Mouse (Mus musculus) limb, embryonic 14.5 days (tissue): ENCODE data around the gene Dmrta2. TPM values are rescaled to one million over a fixed set of nuclear protein-coding genes. Genes with fewer than 3 reads are reported as not detected.

ENCODE experiments used
- ATAC-seq: fragments of 200-750 bp; cut with Nextera tagmentation; 2 replicates; pipeline ENCODE4 v1.8.0; 2017; ENCODE audit warnings: low read depth, moderate number of reproducible peaks, moderate TSS enrichment; ENCODE audit not compliant: low FRiP score
- DNase-seq: peaks from one replicate; pipeline ENCODE4 v3.0.0-alpha.2; 2015; ENCODE audit warnings: low spot score
- H3K27ac ChIP-seq: fragments of 300-500 bp; sonication (generic); replicated peaks from 2 replicates; pipeline ENCODE4 v1.5.1; 2014; ENCODE audit warnings: low read depth, mild to moderate bottlenecking, low read length, moderate library complexity, mixed read lengths
- H3K27me3 ChIP-seq: fragments of 300-500 bp; sonication (generic); 2 replicates; pipeline ENCODE4 v1.6.1; 2014; ENCODE audit warnings: low read length, mixed read lengths; ENCODE audit not compliant: control insufficient read depth, insufficient read depth
- H3K36me3 ChIP-seq: fragments of 300-500 bp; sonication (generic); 2 replicates; pipeline ENCODE4 v1.6.1; 2014; ENCODE audit warnings: mild to moderate bottlenecking, low read length, moderate library complexity, mixed read lengths; ENCODE audit not compliant: control insufficient read depth, insufficient read depth
- H3K4me1 ChIP-seq: fragments of 300-500 bp; sonication (generic); 2 replicates; pipeline ENCODE4 v1.6.1; 2014; ENCODE audit warnings: antibody characterized with exemption, low read length, mixed read lengths; ENCODE audit not compliant: control insufficient read depth, insufficient read depth
- H3K4me2 ChIP-seq: fragments of 300-500 bp; sonication (generic); replicated peaks from 2 replicates; pipeline ENCODE4 v1.6.1; 2014; ENCODE audit warnings: low read depth, mild to moderate bottlenecking, low read length, moderate library complexity; ENCODE audit not compliant: severe bottlenecking
- H3K4me3 ChIP-seq: fragments of 300-500 bp; sonication (generic); replicated peaks from 2 replicates; pipeline ENCODE4 v1.5.1; 2014; ENCODE audit warnings: low read length
- H3K9ac ChIP-seq: fragments of 300-500 bp; sonication (generic); 2 replicates; pipeline ENCODE4 v1.6.1; 2014; ENCODE audit warnings: mild to moderate bottlenecking, low read depth, low read length, moderate library complexity; ENCODE audit not compliant: severe bottlenecking
- H3K9me3 ChIP-seq: fragments of 300-500 bp; sonication (generic); 2 replicates; pipeline ENCODE4 v1.6.1; 2016; ENCODE audit warnings: low read length; ENCODE audit not compliant: control insufficient read depth
- POLR2A ChIP-seq: fragments of 200-500 bp; IDR thresholded peaks from 2 replicates; pipeline ENCODE4 v1.8.0; 2012; ENCODE audit warnings: inconsistent platforms, mild to moderate bottlenecking, moderate library complexity, borderline replicate concordance; ENCODE audit not compliant: insufficient read depth, insufficient read length; ENCODE audit errors: extremely low read depth
- WGBS: fragments of 180-500 bp; shearing (Covaris S2); extraction: QIAGEN DNeasy Blood & Tissue Kit; methylation state at CpG from one replicate; pipeline ENCODE4 v1.1.7; 2014; 5-methylcytosine and 5-hydroxymethylcytosine counted together
- polyA plus RNA-seq, 2 experiments: library from polyadenylated mRNA; depleted of rRNA in 1 of 2; stranded (reverse) in 1 of 2; unstranded in 1 of 2; fragments of >200 nt; fragmentation: Nextera tagmentation in 1 of 2; extraction: Ambion mirVana in 1 of 2; gene quantifications; 2 replicates each; pipeline versions ENCODE4 v1.2.1 to v1.2.3; 2012 to 2014

The Dmrta2 gene
- polyA plus RNA-seq, 2 experiments, result 0.82 TPM; not detected in 1

GRCm38 (mm10) chr4:109989213-109989612 is 11.4 kb downstream of the Dmrta2 start:
- no peak for TF ChIP-seq POLR2A
- no peaks in the 10 kb centered on the region for H3K4me1 ChIP-seq
- no peak overlapping the region for H3K27ac ChIP-seq
- no peak overlapping the region for H3K4me2 ChIP-seq
- ATAC-seq (no peak), DNase-seq (no peak)
- no peaks in the 10 kb centered on the region for H3K9me3 ChIP-seq
- WGBS, result 37% methylated on average over 6 of the region's 6 CpGs
- H3K27me3 ChIP-seq, result peaks cover 75% of the 10 kb centered on the region
- H3K36me3 ChIP-seq, result no peaks in the 10 kb centered on the region
- H3K9ac ChIP-seq, result no peak overlapping the region
- H3K4me3 ChIP-seq, result no peak overlapping the region

GRCm38 (mm10) chr4:110006044-110006443 is 28.2 kb downstream of the Dmrta2 start:
- Histone ChIP-seq H3K4me2 (no peak overlapping the region), H3K4me3 (no peak overlapping the region), H3K9ac (no peak overlapping the region), H3K9me3 (no peaks in the 10 kb centered on the region), H3K4me1 (no peaks in the 10 kb centered on the region), H3K36me3 (no peaks in the 10 kb centered on the region), H3K27me3 (no peaks in the 10 kb centered on the region), H3K27ac (no peak overlapping the region)
- DNase-seq (no peak), ATAC-seq (no peak)
- no peak for TF ChIP-seq POLR2A
- WGBS, result 92% methylated on average over 1 of the region's 1 CpGs

GRCm38 (mm10) chr4:110019145-110019544 is 41.3 kb downstream of the Dmrta2 start:
- H3K27ac ChIP-seq, result no peak overlapping the region
- no peak overlapping the region for H3K4me2 ChIP-seq
- H3K9me3 ChIP-seq, result no peaks in the 10 kb centered on the region
- ATAC-seq (no peak), DNase-seq (no peak)
- no peaks in the 10 kb centered on the region for H3K36me3 ChIP-seq
- no peak for TF ChIP-seq POLR2A
- H3K27me3 ChIP-seq, result no peaks in the 10 kb centered on the region
- WGBS, result 46% methylated on average over 9 of the region's 9 CpGs
- no peak overlapping the region for H3K9ac ChIP-seq
- no peaks in the 10 kb centered on the region for H3K4me1 ChIP-seq
- H3K4me3 ChIP-seq, result no peak overlapping the region

GRCm38 (mm10) chr4:110020255-110020654 is 42.4 kb downstream of the Dmrta2 start:
- 10% methylated on average over 12 of the region's 12 CpGs for WGBS
- Histone ChIP-seq H3K27me3 (no peaks in the 10 kb centered on the region), H3K36me3 (no peaks in the 10 kb centered on the region), H3K9ac (no peak overlapping the region), H3K4me2 (peak overlapping the region; percentile 2; the same call in 1 of the 2 replicates), H3K27ac (no peak overlapping the region), H3K4me3 (no peak overlapping the region), H3K9me3 (no peaks in the 10 kb centered on the region), H3K4me1 (no peaks in the 10 kb centered on the region)
- no peak for TF ChIP-seq POLR2A
- ATAC-seq (0 out of 2 replicates have a peak, but pooled peaks have one; percentile 36), DNase-seq (peak; percentile 53)

GRCm38 (mm10) chr4:110021956-110022625 is 44.2 kb downstream of the Dmrta2 start:
- Histone ChIP-seq H3K27ac (no peak overlapping the region), H3K9ac (no peak overlapping the region), H3K36me3 (no peaks in the 10 kb centered on the region), H3K4me1 (no peaks in the 10 kb centered on the region), H3K27me3 (no peaks in the 10 kb centered on the region), H3K4me2 (peak overlapping the region; percentile 30; the same call in 1 of the 2 replicates), H3K4me3 (no peak overlapping the region), H3K9me3 (no peaks in the 10 kb centered on the region)
- ATAC-seq (peak; percentile 64; the same call in 1 of the 2 replicates), DNase-seq (peak; percentile 65)
- WGBS, result 17% methylated on average over 25 of the region's 25 CpGs
- TF ChIP-seq POLR2A, result no peak
